Mouse (Mus musculus) E14TG2a.4 (cell line): ENCODE data around the gene Gm10840.

ENCODE experiments used
- CTCF ChIP-seq: conservative IDR thresholded peaks from 2 replicates; pipeline ENCODE4 v1.5.1; 2014; ENCODE audit warnings: low read length
- NANOG ChIP-seq: IDR thresholded peaks from 2 replicates; pipeline ENCODE4 v1.6.1; 2014; ENCODE audit warnings: borderline replicate concordance, low read length, mixed read lengths
- POU5F1 ChIP-seq: IDR thresholded peaks from 2 replicates; pipeline ENCODE4 v1.6.1; 2014; ENCODE audit warnings: low read length, borderline replicate concordance

- no peak for TF ChIP-seq CTCF
- no peak for TF ChIP-seq POU5F1
- TF ChIP-seq NANOG: no peak
Measured at GRCm38 (mm10) chr11:106176372-106176771, 15.7 kb downstream of the Gm10840 start.
